Mouse (Mus musculus) cerebellum, adult 2 months (tissue): ENCODE data around the gene Olfr523.

Experiments used
- CTCF ChIP-seq: fragments of 200-500 bp; IDR thresholded peaks from 2 replicates; pipeline ENCODE4 v1.5.1; 2011; ENCODE audit warnings: low read depth, mild to moderate bottlenecking, control low read depth, low read length, moderate library complexity, borderline replicate concordance; ENCODE audit not compliant: insufficient read depth
- POLR2A ChIP-seq: fragments of 200-500 bp; IDR thresholded peaks from 2 replicates; pipeline ENCODE4 v1.6.1; 2011; ENCODE audit warnings: low read length, control low read depth, borderline replicate concordance; ENCODE audit not compliant: insufficient read depth

GRCm38 (mm10) chr7:140125278-140126021 is 47.6 kb upstream of the Olfr523 start:
- TF ChIP-seq CTCF = no peak
- peak; percentile 78; the same call in 1 of the 2 replicates for TF ChIP-seq POLR2A
